Mouse (Mus musculus) myocyte (in vitro differentiated cells): ENCODE measurements around the gene Ism1. TPM values are rescaled to one million over a fixed set of nuclear protein-coding genes. Genes with fewer than 3 reads are reported as not detected.

Experiments used
- H3K27me3 ChIP-seq: one replicate; pipeline ENCODE4 v1.6.1; 2011; ENCODE audit not compliant: control insufficient read depth, insufficient read depth, insufficient read length
- H3K36me3 ChIP-seq: one replicate; pipeline ENCODE4 v1.6.1; 2011; ENCODE audit not compliant: control insufficient read depth, insufficient read depth
- H3K4me2 ChIP-seq: one replicate; pipeline ENCODE4 v1.6.1; 2011; ENCODE audit warnings: low read depth, control low read depth
- H3K4me3 ChIP-seq: one replicate; pipeline ENCODE4 v1.5.1; 2011; ENCODE audit warnings: mild to moderate bottlenecking, control low read depth, moderate library complexity
- H3K79me2 ChIP-seq: one replicate; pipeline ENCODE4 v1.6.1; 2011; ENCODE audit not compliant: control insufficient read depth, insufficient read depth
- H3ac ChIP-seq: one replicate; pipeline ENCODE4 v1.6.1; 2011; ENCODE audit not compliant: control insufficient read depth, insufficient read length
- CEBPB ChIP-seq: IDR thresholded peaks from 2 replicates; pipeline ENCODE4 v1.6.1; 2011; ENCODE audit warnings: mild to moderate bottlenecking, moderate library complexity; ENCODE audit not compliant: poor library complexity, insufficient read depth, severe bottlenecking
- E2F4 ChIP-seq: IDR thresholded peaks from one replicate; pipeline ENCODE4 v1.6.1; 2011; ENCODE audit warnings: mild to moderate bottlenecking, control low read depth, moderate library complexity; ENCODE audit not compliant: insufficient read depth
- MAX ChIP-seq: IDR thresholded peaks from one replicate; pipeline ENCODE4 v1.6.1; 2011; ENCODE audit warnings: low read depth, mild to moderate bottlenecking, control low read depth
- MYOD1 ChIP-seq, 3 experiments: IDR thresholded peaks; one replicate each; pipeline ENCODE4 v1.6.1; 2011; ENCODE audit warnings: control low read depth in 2 of 3, low read depth in 2 of 3, mild to moderate bottlenecking in 2 of 3, moderate library complexity in 1 of 3; ENCODE audit not compliant: insufficient read length in 2 of 3, control insufficient read depth in 1 of 3
- MYOG ChIP-seq, 3 experiments: IDR thresholded peaks; one replicate each; pipeline ENCODE4 v1.6.1; 2011; ENCODE audit warnings: control low read depth in 2 of 3, low read depth in 2 of 3, mild to moderate bottlenecking in 2 of 3; ENCODE audit not compliant: insufficient read length in 2 of 3, control insufficient read depth in 1 of 3, insufficient read depth in 1 of 3
- POLR2A ChIP-seq: IDR thresholded peaks from one replicate; pipeline ENCODE4 v1.6.1; 2011; ENCODE audit warnings: low read depth, mild to moderate bottlenecking, control low read depth, moderate library complexity; ENCODE audit not compliant: insufficient read length
- POLR2AphosphoS2 ChIP-seq: IDR thresholded peaks from one replicate; pipeline ENCODE4 v1.6.1; 2011; ENCODE audit warnings: low read depth, control low read depth; ENCODE audit not compliant: insufficient read length
- REST ChIP-seq: IDR thresholded peaks from one replicate; pipeline ENCODE4 v1.6.1; 2011; ENCODE audit warnings: mild to moderate bottlenecking, control low read depth, moderate library complexity; ENCODE audit not compliant: insufficient read depth, insufficient read length
- SRF ChIP-seq: IDR thresholded peaks from one replicate; pipeline ENCODE4 v1.6.1; 2011; ENCODE audit warnings: low read depth; ENCODE audit not compliant: control insufficient read depth, insufficient read length
- TCF12 ChIP-seq: IDR thresholded peaks from one replicate; pipeline ENCODE4 v1.6.1; 2011; ENCODE audit warnings: mild to moderate bottlenecking, control low read depth; ENCODE audit not compliant: poor library complexity, insufficient read depth, severe bottlenecking
- TCF3 ChIP-seq: IDR thresholded peaks from one replicate; pipeline ENCODE4 v1.6.1; 2011; ENCODE audit warnings: low read depth, control low read depth; ENCODE audit not compliant: insufficient read length
- USF1 ChIP-seq: IDR thresholded peaks from one replicate; pipeline ENCODE4 v1.6.1; 2011; ENCODE audit warnings: low read depth, mild to moderate bottlenecking, control low read depth, moderate library complexity
- polyA plus RNA-seq: library from polyadenylated mRNA; unstranded; fragments of >200 nt; fragmentation: generic; extraction: Trizol; gene quantifications from one replicate; pipeline ENCODE4 v1.2.1, GENCODE M21; 2012; ENCODE audit warnings: missing spikeins

Ism1 gene
- polyA plus RNA-seq, 1 experiment = not detected

GRCm38 (mm10) chr2:139694638-139695037 lies 16.7 kb downstream of the Ism1 start:
- TF ChIP-seq MAX (no peak), TCF3 (no peak), CEBPB (no peak), SRF (no peak), REST (no peak), MYOD1 (IDR thresholded peaks at IDR 0.05; ENCODE audit: control insufficient read depth in 1 of 3, insufficient read length in 2 of 3, low read depth in 2 of 3) (no peak), MYOG (IDR thresholded peaks at IDR 0.05; ENCODE audit: control insufficient read depth in 1 of 3, insufficient read depth in 1 of 3, insufficient read length in 2 of 3, low read depth in 2 of 3) (no peak), POLR2A (no peak), USF1 (no peak), POLR2AphosphoS2 (no peak), E2F4 (no peak), TCF12 (no peak)
- Histone ChIP-seq H3ac (no peak overlapping the region), H3K36me3 (no peaks in the 10 kb centered on the region), H3K27me3 (no peaks in the 10 kb centered on the region), H3K4me3 (no peak overlapping the region), H3K79me2 (no peaks in the 10 kb centered on the region), H3K4me2 (no peak overlapping the region)

DNA sequence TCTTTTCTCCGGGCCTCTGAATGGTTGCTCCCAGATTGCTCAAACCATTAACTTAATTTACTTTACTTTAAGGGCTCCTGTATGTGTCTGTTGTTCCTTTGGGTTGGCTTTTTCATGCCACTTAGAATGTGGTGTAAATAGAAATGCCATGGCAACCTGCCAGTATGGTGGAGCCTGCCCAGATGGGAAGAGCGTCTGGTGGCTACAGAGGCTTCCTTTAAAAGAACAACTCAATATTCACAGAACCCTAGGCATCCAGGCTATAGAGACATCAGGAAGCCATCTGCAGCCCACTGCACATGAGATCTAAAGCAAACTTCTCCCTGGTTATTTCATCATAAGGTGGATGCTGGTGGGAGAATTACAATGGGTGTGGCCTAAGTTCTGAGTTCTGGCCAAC lies 18.6 kb downstream of the Ism1 start:
- H3K4me2 ChIP-seq = no peak overlapping the region
- TF ChIP-seq MAX (no peak), TCF3 (no peak), CEBPB (no peak), SRF (no peak), E2F4 (no peak), REST (no peak), POLR2AphosphoS2 (no peak), POLR2A (no peak), MYOD1 (IDR thresholded peaks at IDR 0.05; ENCODE audit: control insufficient read depth in 1 of 3, insufficient read length in 2 of 3, low read depth in 2 of 3) (no peak), MYOG (IDR thresholded peaks at IDR 0.05; ENCODE audit: control insufficient read depth in 1 of 3, insufficient read depth in 1 of 3, insufficient read length in 2 of 3, low read depth in 2 of 3) (no peak), TCF12 (no peak), USF1 (no peak)
- no peak overlapping the region for H3K4me3 ChIP-seq
- H3K27me3 ChIP-seq = no peaks in the 10 kb centered on the region
- H3ac ChIP-seq = no peak overlapping the region
- H3K79me2 ChIP-seq = no peaks in the 10 kb centered on the region
- H3K36me3 ChIP-seq = no peaks in the 10 kb centered on the region

DNA sequence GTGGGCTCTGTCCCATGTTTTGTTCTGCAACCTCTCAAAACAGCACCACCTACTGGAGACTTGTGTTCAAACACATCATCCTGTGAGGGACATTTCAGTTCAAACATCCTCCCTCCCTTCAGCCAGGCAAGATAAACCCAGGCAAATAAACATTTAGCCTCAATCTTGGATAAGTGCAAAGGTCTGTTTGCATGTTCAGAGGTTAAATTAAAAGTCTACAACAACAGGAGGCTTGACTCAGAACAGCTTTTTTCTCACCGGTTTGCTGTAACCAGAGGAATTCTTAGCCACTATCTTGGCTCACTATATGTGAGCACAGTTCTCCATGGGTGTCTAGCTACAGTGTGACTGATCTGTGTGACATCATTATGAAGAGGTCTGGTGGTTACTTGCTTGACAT lies 22.6 kb downstream of the Ism1 start:
- H3K4me2 ChIP-seq = no peak overlapping the region
- no peaks in the 10 kb centered on the region for H3K27me3 ChIP-seq
- H3K36me3 ChIP-seq = no peaks in the 10 kb centered on the region
- no peaks in the 10 kb centered on the region for H3K79me2 ChIP-seq
- no peak overlapping the region for H3K4me3 ChIP-seq
- H3ac ChIP-seq = no peak overlapping the region
- TF ChIP-seq POLR2AphosphoS2 (no peak), SRF (no peak), MYOD1 (IDR thresholded peaks at IDR 0.05; ENCODE audit: control insufficient read depth in 1 of 3, insufficient read length in 2 of 3, low read depth in 2 of 3) (no peak), E2F4 (no peak), USF1 (no peak), POLR2A (no peak), CEBPB (no peak), MYOG (IDR thresholded peaks at IDR 0.05; ENCODE audit: control insufficient read depth in 1 of 3, insufficient read depth in 1 of 3, insufficient read length in 2 of 3, low read depth in 2 of 3) (no peak), TCF3 (no peak), TCF12 (no peak), MAX (no peak), REST (no peak)

- Histone ChIP-seq H3K79me2 (no peaks in the 10 kb centered on the region), H3ac (no peak overlapping the region), H3K4me2 (no peak overlapping the region), H3K27me3 (no peaks in the 10 kb centered on the region), H3K4me3 (no peak overlapping the region), H3K36me3 (no peaks in the 10 kb centered on the region)
- TF ChIP-seq MYOG (IDR thresholded peaks at IDR 0.05; ENCODE audit: control insufficient read depth in 1 of 3, insufficient read depth in 1 of 3, insufficient read length in 2 of 3, low read depth in 2 of 3) (no peak), SRF (no peak), MAX (no peak), USF1 (no peak), E2F4 (no peak), POLR2A (no peak), MYOD1 (IDR thresholded peaks at IDR 0.05; ENCODE audit: control insufficient read depth in 1 of 3, insufficient read length in 2 of 3, low read depth in 2 of 3) (no peak), REST (no peak), POLR2AphosphoS2 (no peak), CEBPB (no peak), TCF12 (no peak)
These were observed 27.0 kb downstream of the Ism1 start for GRCm38 (mm10) chr2:139704951-139705350.
